Mouse (Mus musculus) cerebellum, adult 2 months (tissue): ENCODE data around the gene Spag16. TPM values are rescaled to one million over a fixed set of nuclear protein-coding genes. Genes with fewer than 3 reads are reported as not detected.

Experiments
- DNase-seq, 2 experiments: peaks; one replicate each; pipeline ENCODE4 v3.0.0; 2021
- H3K27ac ChIP-seq: fragments of 200-500 bp; 2 replicates; pipeline ENCODE4 v1.5.1; 2012; ENCODE audit warnings: low read length, control low read depth, inconsistent platforms; ENCODE audit not compliant: insufficient read depth
- H3K27me3 ChIP-seq: fragments of 200-500 bp; 2 replicates; pipeline ENCODE4 v1.6.1; 2012; ENCODE audit warnings: inconsistent platforms, mild to moderate bottlenecking, low read length, moderate library complexity; ENCODE audit not compliant: control insufficient read depth, insufficient read depth
- H3K4me1 ChIP-seq: fragments of 200-500 bp; 2 replicates; pipeline ENCODE4 v1.6.1; 2011; ENCODE audit warnings: low read length; ENCODE audit not compliant: control insufficient read depth, insufficient read depth
- H3K4me3 ChIP-seq: fragments of 200-500 bp; replicated peaks from 2 replicates; pipeline ENCODE3; 2011; ENCODE audit warnings: mild to moderate bottlenecking, low read depth, low read length, control low read depth; ENCODE audit not compliant: insufficient read depth
- CTCF ChIP-seq: fragments of 200-500 bp; IDR thresholded peaks from 2 replicates; pipeline ENCODE4 v1.5.1; 2011; ENCODE audit warnings: low read depth, mild to moderate bottlenecking, control low read depth, low read length, moderate library complexity, borderline replicate concordance; ENCODE audit not compliant: insufficient read depth
- POLR2A ChIP-seq: fragments of 200-500 bp; IDR thresholded peaks from 2 replicates; pipeline ENCODE4 v1.6.1; 2011; ENCODE audit warnings: low read length, control low read depth, borderline replicate concordance; ENCODE audit not compliant: insufficient read depth
- WGBS: fragments of 180-500 bp; shearing (Covaris S2); methylation state at CpG from one replicate; pipeline ENCODE4 v1.1.7; 2018; 5-methylcytosine and 5-hydroxymethylcytosine counted together
- polyA plus RNA-seq: library from polyadenylated mRNA; depleted of rRNA; stranded (reverse); fragments of >200 nt; gene quantifications from 2 replicates; pipeline ENCODE4 v1.2.3, GENCODE M21; 2012

Gene Spag16
- polyA plus RNA-seq, 1 experiment, result 0.61 TPM

- Histone ChIP-seq H3K4me1 (no peaks in the 10 kb centered on the region), H3K27ac (no peak overlapping the region), H3K4me3 (no peak overlapping the region), H3K27me3 (no peaks in the 10 kb centered on the region)
- 72% methylated on average over 3 of the region's 3 CpGs for WGBS
- DNase-seq, result no peak
- TF ChIP-seq POLR2A, result no peak
- TF ChIP-seq CTCF, result no peak
These were observed 186.2 kb downstream of the Spag16 start for GRCm38 (mm10) chr1:70012991-70013390.

DNA sequence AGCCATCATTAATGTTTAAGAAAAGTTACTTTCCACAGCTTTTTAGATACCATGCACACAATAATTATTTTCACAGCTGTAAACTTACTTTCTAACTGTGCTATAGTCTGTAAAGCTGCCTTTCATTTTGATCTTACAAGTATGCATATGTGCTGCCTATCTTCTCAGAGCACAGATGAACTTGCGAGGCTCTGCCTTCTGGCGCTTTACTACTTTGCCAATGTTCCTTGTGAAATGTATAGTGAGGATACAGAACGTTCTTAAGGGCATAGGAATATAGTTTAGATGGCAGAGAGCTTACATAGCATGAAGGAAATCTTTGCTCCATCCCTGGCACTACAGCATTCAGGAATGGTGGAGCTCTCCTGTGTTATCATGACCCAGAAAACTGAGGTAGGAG, 210.6 kb downstream of the Spag16 start:
- no peak for DNase-seq
- no peak for TF ChIP-seq POLR2A
- TF ChIP-seq CTCF, result no peak
- 73% methylated on average over 3 of the region's 3 CpGs for WGBS
- Histone ChIP-seq H3K27me3 (no peaks in the 10 kb centered on the region), H3K27ac (no peak overlapping the region), H3K4me3 (no peak overlapping the region), H3K4me1 (no peaks in the 10 kb centered on the region)

DNA sequence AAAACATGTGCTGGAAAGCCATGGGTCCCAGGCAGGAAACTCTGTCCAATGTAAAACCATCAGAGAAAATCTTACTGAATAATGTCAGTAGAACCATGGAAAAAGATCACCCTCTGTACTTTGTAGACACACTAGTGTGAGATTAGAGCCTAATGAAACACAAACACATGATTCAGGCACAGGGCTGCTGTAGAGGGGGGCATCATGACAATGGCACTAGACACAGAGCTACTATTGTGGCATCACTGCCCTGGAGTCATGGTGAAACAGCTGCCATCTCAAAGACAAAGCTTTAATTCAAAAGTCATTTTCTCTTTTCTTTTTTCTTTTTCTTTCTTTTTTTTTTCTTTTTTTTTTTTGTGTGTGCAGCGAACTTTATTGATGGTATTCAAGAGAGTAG, 240.6 kb downstream of the Spag16 start:
- H3K27ac ChIP-seq, result no peak overlapping the region
- no peaks in the 10 kb centered on the region for H3K27me3 ChIP-seq
- WGBS, result 22% methylated on average over 1 of the region's 1 CpGs
- H3K4me1 ChIP-seq, result no peaks in the 10 kb centered on the region
- no peak overlapping the region for H3K4me3 ChIP-seq
- TF ChIP-seq CTCF (no peak), POLR2A (no peak)
- no peak for DNase-seq

DNA sequence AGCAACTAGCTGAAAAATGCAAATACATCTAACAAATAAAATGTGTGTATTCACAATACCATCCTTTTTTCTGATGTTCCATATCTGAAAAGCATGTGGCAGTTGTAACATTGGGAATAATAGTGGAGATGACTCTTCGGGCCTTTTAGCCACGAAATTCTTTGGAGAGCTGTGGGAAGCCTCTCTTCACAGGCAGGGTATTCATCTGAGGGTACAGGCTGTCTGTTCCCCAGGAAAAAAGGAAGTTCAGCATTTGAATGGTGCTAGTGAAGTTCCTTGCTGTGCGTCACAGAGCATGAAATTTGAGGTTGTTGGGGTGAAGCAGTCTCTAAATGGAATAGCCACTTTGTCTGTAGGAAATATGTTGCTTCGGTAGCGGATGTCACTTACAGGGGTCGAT, 246.7 kb downstream of the Spag16 start:
- no peak overlapping the region for H3K27ac ChIP-seq
- H3K4me1 ChIP-seq, result no peaks in the 10 kb centered on the region
- TF ChIP-seq POLR2A (no peak), CTCF (no peak)
- H3K27me3 ChIP-seq, result no peaks in the 10 kb centered on the region
- 26% methylated on average over 6 of the region's 6 CpGs for WGBS
- DNase-seq, result peak in 1 of 2 experiments; percentile 10
- no peak overlapping the region for H3K4me3 ChIP-seq

GRCm38 (mm10) chr1:70078806-70079205, 252.0 kb downstream of the Spag16 start:
- no peak for DNase-seq
- Histone ChIP-seq H3K4me1 (no peaks in the 10 kb centered on the region), H3K27ac (no peak overlapping the region), H3K4me3 (no peak overlapping the region), H3K27me3 (no peaks in the 10 kb centered on the region)
- WGBS, result 65% methylated on average over 6 of the region's 6 CpGs
- TF ChIP-seq POLR2A (no peak), CTCF (no peak)

- no peak overlapping the region for H3K4me3 ChIP-seq
- H3K27me3 ChIP-seq, result no peaks in the 10 kb centered on the region
- TF ChIP-seq CTCF (no peak), POLR2A (no peak)
- 21% methylated on average over 7 of the region's 7 CpGs for WGBS
- H3K27ac ChIP-seq, result no peak overlapping the region
- no peaks in the 10 kb centered on the region for H3K4me1 ChIP-seq
- no peak for DNase-seq
These were observed 255.6 kb downstream of the Spag16 start for GRCm38 (mm10) chr1:70082208-70082878.

GRCm38 (mm10) chr1:70104683-70105082, 277.9 kb downstream of the Spag16 start:
- H3K4me3 ChIP-seq, result no peak overlapping the region
- H3K27ac ChIP-seq, result no peak overlapping the region
- no peak for DNase-seq
- 84% methylated on average over 8 of the region's 8 CpGs for WGBS
- no peaks in the 10 kb centered on the region for H3K27me3 ChIP-seq
- TF ChIP-seq POLR2A, result no peak
- no peak for TF ChIP-seq CTCF
- H3K4me1 ChIP-seq, result no peaks in the 10 kb centered on the region

DNA sequence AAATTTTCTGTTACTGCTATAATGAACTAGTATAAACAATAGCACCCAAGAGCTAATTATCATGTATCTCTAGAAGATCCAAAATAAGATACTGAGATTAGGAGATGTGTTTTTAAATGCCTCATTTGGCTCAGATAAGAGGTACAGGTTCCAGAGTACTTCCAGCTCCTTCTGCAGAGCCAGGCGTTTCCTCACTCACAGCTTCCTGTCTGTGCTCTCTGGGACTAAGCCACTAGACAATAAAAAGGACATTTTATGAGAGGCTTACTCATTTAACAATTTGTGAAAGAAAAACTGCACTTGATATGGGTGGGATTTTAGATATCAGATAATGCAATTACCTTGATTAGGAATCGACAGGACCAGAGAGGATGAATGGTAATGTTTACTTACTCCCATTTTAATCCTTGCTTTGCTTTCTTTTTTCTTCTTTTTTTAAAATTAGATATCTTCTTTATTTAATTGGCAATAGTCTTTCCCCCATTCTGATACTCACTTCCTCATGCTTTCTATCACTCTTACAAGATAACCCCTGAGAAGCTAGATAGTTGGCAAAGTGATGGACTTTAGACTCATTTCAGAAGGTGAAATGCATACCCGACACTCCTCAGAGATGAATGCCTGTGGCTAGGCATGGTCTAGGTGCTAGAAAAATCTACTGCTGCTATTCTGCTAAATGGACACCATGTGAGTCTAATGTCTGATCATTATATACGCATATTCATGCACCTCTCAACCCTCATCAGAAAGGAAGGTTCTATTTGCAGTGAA, 289.6 kb downstream of the Spag16 start:
- H3K27ac ChIP-seq, result no peak overlapping the region
- TF ChIP-seq CTCF (no peak), POLR2A (no peak)
- no peaks in the 10 kb centered on the region for H3K4me1 ChIP-seq
- no peak for DNase-seq
- WGBS, result 92% methylated on average over 4 of the region's 4 CpGs
- no peak overlapping the region for H3K4me3 ChIP-seq
- H3K27me3 ChIP-seq, result no peaks in the 10 kb centered on the region
